8 mouse cellular contexts compared by ENCODE assay signal in genomic region chr7:29307350-29308104, GRCm38 (mm10). TPM values are rescaled to one million over a fixed set of nuclear protein-coding genes. Genes with fewer than 3 reads are reported as not detected.
A peak's percentile ranks its signal among the peaks of the same experiment; 100 is the strongest.
DNase-seq lines count a peak whose midpoint lies in the region; ATAC-seq lines count a peak whose summit lies in the region.

No protein-coding gene starts in this region.

- intact Hi-C loops in gastrocnemius, postnatal 14 days (cut with DNase I; ENCODE audit: low total_unique reads) = no loop called here
- intact Hi-C loops in left cerebral cortex, postnatal 10 days (cut with DNase I) = loop anchor here (5.0 kb wide), 2 partner anchors 55 to 215 kb away; no protein-coding TSS in a partner anchor

- peak; percentile 66 for ATAC-seq in inflammation-experienced regulatory T-cells, adult 6 months
- peak; percentile 76 for ATAC-seq in megakaryocyte progenitor cell, adult 5-6 weeks (replicated peaks; ENCODE audit: poor library complexity)

- peak; percentile 91 to 97 for DNase-seq in adrenal gland, adult (ENCODE audit: inconsistent age in 2 of 2, low spot score in 1 of 2)
- peak; percentile 94 for DNase-seq in embryo, embryonic 10 days (ENCODE audit: low spot score)
- peak; percentile 91 for DNase-seq in gastrocnemius, postnatal 14 days
- DNase-seq in left cerebral cortex, postnatal 10 days (ENCODE audit: extremely low spot score in 1 of 2, low spot score in 2 of 2) = peak; percentile 93 to 95
- DNase-seq in right cerebral cortex, postnatal 4 days = peak; percentile 97
- DNase-seq in yolk sac, embryonic 10.5 days (ENCODE audit: low spot score) = peak; percentile 93

RNA-seq across cellular contexts. Expression of gene Dpf1, which starts 3.8 kb away (rescaled TPM):
- total RNA-seq in gastrocnemius, postnatal 14 days (2021) = 1 to 10 TPM; 2.7 to 4.5 TPM
- 1 to 10 TPM in 1 of 3 experiments, under 1 TPM in 1, not detected in 1; 0.13 to 1.2 TPM for polyA plus RNA-seq in inflammation-experienced regulatory T-cells, adult 6 months (2017; shearing (Covaris generic))
- total RNA-seq in left cerebral cortex, postnatal 10 days (2021) = 100 to 1,000 TPM; 127 to 141 TPM
- total RNA-seq in megakaryocyte progenitor cell, adult 5-6 weeks (2015) = 0.05 and 0.73 TPM in 2 replicates
- total RNA-seq in megakaryocyte progenitor cell, adult 5-6 weeks (2017) = 0.10 TPM in 1 of 2 replicates, not detected in the other

RNA-seq across cellular contexts. Expression of gene Ppp1r14a, which starts 18.4 kb away (rescaled TPM):
- 10 to 100 TPM in 1 of 2 experiments, 1 to 10 TPM in 1; 9.4 to 11.6 TPM for total RNA-seq in gastrocnemius, postnatal 14 days (2021)
- polyA plus RNA-seq in inflammation-experienced regulatory T-cells, adult 6 months (2017; shearing (Covaris generic)) = not detected
- 1 to 10 TPM; 2.4 to 3.3 TPM for total RNA-seq in left cerebral cortex, postnatal 10 days (2021)
- not detected in 2 replicates for total RNA-seq in megakaryocyte progenitor cell, adult 5-6 weeks (2015)
- total RNA-seq in megakaryocyte progenitor cell, adult 5-6 weeks (2017) = 1.1 TPM in 1 of 2 replicates, not detected in the other

RNA-seq across cellular contexts. Expression of gene Spint2, which starts 25.8 kb away (rescaled TPM):
- total RNA-seq in gastrocnemius, postnatal 14 days (2021) = 1 to 10 TPM; 5.5 to 6.4 TPM
- polyA plus RNA-seq in inflammation-experienced regulatory T-cells, adult 6 months (2017; shearing (Covaris generic)) = 10 to 100 TPM; 58.9 to 90.9 (median 63.6) TPM
- total RNA-seq in left cerebral cortex, postnatal 10 days (2021) = 10 to 100 TPM; 20.5 to 21.3 TPM
- total RNA-seq in megakaryocyte progenitor cell, adult 5-6 weeks (2015) = 60.8 and 62.8 TPM in 2 replicates
- 21.2 and 34.1 TPM in 2 replicates for total RNA-seq in megakaryocyte progenitor cell, adult 5-6 weeks (2017)

RNA-seq across cellular contexts. Expression of gene 2200002D01Rik, which starts 59.3 kb away (rescaled TPM):
- total RNA-seq in gastrocnemius, postnatal 14 days (2021) = 1 to 10 TPM in 1 of 2 experiments, under 1 TPM in 1; 0.59 to 1.2 TPM
- polyA plus RNA-seq in inflammation-experienced regulatory T-cells, adult 6 months (2017; shearing (Covaris generic)) = 1 to 10 TPM in 2 of 3 experiments, under 1 TPM in 1; 0.91 to 1.9 (median 1.7) TPM
- total RNA-seq in left cerebral cortex, postnatal 10 days (2021) = not detected
- total RNA-seq in megakaryocyte progenitor cell, adult 5-6 weeks (2015) = 0.20 TPM in 1 of 2 replicates, not detected in the other
- total RNA-seq in megakaryocyte progenitor cell, adult 5-6 weeks (2017) = 1.4 TPM in 1 of 2 replicates, not detected in the other

Comparison
In these comparisons a context has a peak if more than half of its experiments do, and no peak if none do; other contexts are left out.
1. Peak in every context shown above with its lines: DNase-seq and ATAC-seq.
2. RNA of gene Dpf1, which starts 3.8 kb away (total RNA-seq): 127 to 141 TPM in left cerebral cortex, postnatal 10 days; 2.7 to 4.5 TPM in gastrocnemius, postnatal 14 days and 0.05 to 0.73 TPM in megakaryocyte progenitor cell, adult 5-6 weeks; every median in the first group is over 10 times any median in the second.